Mouse (Mus musculus) layer of hippocampus, adult 2 months (tissue): Measurements from ENCODE around the gene Sec16b. TPM values are rescaled to one million over a fixed set of nuclear protein-coding genes. Genes with fewer than 3 reads are reported as not detected.

Experiments
- DNase-seq, 2 experiments: peaks; one replicate each; pipeline ENCODE4 v3.0.0; 2022; ENCODE audit warnings: low spot score in 2 of 2
- H3K27ac ChIP-seq: fragments of 200-600 bp; 2 replicates; pipeline ENCODE4 v1.8.1; 2022
- H3K4me3 ChIP-seq: fragments of 200-600 bp; 2 replicates; pipeline ENCODE4 v1.8.1; 2022; ENCODE audit warnings: mild to moderate bottlenecking
- CTCF ChIP-seq: fragments of 200-600 bp; conservative IDR thresholded peaks from 2 replicates; pipeline ENCODE4 v1.8.1; 2022; ENCODE audit warnings: antibody characterized with exemption, mild to moderate bottlenecking, moderate library complexity
- total RNA-seq, 2 experiments: library from RNA; stranded (reverse); gene quantifications; 2 replicates each; pipeline ENCODE4 v1.2.3; 2021

The Sec16b gene
- total RNA-seq, 2 experiments from 2014 or later = 0.20 to 0.39 TPM

DNA sequence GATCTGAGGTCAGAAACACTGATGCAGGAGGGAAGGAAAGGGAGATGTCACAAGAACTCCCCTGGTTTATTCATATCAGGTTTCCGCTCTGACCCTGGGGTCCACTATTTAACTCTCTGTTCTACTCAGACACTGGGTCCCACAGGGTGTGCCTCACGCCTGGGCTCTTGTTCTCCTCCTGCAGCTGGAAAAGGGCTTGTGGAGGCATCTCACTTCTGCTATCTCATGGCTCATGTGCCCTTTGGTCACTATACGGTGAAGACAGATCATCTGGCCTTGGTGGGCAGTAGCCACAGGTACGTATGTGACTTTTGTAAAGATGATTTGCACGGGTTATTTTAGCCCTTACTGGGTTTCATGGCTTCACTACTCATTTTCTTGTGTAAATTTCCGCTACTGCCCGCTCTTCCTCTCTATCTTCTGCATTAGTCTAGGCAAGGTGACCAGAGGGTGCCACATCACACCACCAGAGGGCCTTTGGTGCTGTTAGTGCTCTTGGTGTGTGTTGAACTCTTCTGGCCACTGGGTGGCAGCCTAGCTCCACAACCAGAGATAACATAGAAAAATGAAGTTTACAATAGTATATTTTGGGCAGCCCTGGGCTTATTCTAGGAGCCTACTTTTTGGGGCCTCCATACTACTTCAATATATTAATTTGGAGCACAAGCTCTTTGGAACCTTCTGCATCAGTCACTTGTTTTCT is 46.4 kb downstream of the Sec16b start:
- DNase-seq = peak; percentile 65 to 75
- no peak overlapping the region for H3K4me3 ChIP-seq
- H3K27ac ChIP-seq = no peak overlapping the region
- peak; percentile 96 for TF ChIP-seq CTCF

- no peak overlapping the region for H3K4me3 ChIP-seq
- DNase-seq = peak in 1 of 2 experiments; percentile 34
- no peak for TF ChIP-seq CTCF
- H3K27ac ChIP-seq = no peak overlapping the region
Measured at GRCm38 (mm10) chr1:157554163-157554562, 47.6 kb downstream of the Sec16b start.

DNA sequence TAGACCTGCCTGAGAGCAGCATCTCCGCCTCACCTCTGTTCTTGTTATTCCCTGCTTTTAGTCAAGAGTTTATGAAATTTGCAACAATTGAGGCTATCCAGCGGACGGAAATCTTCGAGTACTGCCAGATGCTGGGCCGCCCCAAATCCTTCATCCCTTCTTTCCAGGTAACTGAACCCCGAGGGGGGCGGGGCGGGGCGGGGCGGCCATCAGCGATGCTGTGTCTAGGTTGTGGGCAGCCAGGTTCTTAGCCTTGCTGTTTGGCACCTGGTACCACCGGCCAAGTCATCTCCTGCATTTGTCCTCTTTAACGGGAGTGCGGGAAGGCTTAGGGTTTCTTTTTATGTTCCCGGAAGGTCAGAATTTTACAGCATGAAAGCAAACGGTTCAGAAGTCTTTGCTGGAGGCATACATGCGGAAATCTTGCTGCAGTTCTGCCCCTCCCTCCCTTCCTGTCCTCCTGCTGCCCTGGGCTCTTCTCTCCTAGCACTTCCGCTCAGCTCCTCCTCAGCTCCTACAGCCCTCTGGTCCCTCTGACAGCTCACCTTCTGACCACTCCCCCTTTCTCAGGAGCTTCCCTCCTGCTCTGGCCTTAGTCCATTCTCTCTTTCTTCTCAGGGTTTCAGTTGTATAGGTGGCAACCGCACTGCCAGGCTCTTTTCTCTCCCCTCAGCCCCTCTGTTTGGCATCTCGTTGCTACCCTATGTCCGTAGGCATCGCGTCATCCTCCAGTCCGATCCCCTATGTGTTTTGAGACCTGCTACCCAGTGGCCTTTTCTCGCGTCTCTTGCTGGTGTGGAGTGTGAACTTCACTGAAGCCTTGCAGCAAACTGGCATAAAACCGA is 48.4 kb downstream of the Sec16b start:
- DNase-seq = no peak
- H3K27ac ChIP-seq = no peak overlapping the region
- H3K4me3 ChIP-seq = no peak overlapping the region
- no peak for TF ChIP-seq CTCF

DNA sequence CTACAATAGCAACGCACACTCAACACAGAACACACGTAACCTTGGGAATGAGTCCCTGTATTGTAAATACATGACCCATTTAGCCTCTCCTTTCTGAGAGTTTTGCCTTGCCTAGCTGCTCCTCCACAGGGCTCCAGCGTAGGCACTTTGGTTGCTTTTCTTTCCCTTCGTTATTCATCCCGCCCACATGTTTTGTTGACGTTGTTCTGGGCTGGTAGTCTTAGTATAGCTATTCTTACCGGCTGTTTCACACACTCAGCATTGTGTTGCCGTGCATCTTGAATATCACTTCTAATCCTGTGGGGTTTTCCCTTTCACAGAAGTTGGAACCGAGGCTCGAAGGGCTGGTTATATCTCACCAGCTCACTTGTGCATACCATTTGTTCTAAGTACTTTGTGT is 49.2 kb downstream of the Sec16b start:
- no peak overlapping the region for H3K27ac ChIP-seq
- no peak overlapping the region for H3K4me3 ChIP-seq
- TF ChIP-seq CTCF = no peak
- DNase-seq = no peak

DNA sequence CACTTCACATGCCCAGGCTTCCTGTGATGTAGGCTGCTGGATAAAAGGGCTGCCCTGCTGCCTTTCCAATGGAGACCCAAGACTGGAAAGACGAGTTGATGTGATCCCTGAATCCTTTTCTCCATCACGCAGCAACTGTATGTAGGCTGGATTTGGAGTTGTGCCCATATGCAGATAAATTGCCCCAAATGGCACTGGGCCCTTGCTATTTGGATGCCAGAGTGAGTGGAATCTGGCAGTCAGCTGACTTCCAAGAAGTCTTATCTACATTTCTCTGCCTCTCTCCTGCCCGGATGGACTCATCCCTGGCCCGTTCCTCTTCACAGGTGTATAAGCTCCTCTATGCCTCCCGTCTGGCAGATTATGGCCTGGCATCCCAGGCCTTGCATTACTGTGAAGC is 49.9 kb downstream of the Sec16b start:
- Histone ChIP-seq H3K4me3 (no peak overlapping the region), H3K27ac (no peak overlapping the region)
- no peak for TF ChIP-seq CTCF
- DNase-seq = no peak

- no peak overlapping the region for H3K27ac ChIP-seq
- TF ChIP-seq CTCF = peak; percentile 54
- H3K4me3 ChIP-seq = no peak overlapping the region
- DNase-seq = no peak
Measured at GRCm38 (mm10) chr1:157558145-157558544, 51.6 kb downstream of the Sec16b start.

GRCm38 (mm10) chr1:157559986-157560385 is 53.5 kb downstream of the Sec16b start:
- TF ChIP-seq CTCF = no peak
- H3K27ac ChIP-seq = no peak overlapping the region
- no peak overlapping the region for H3K4me3 ChIP-seq
- DNase-seq = no peak

DNA sequence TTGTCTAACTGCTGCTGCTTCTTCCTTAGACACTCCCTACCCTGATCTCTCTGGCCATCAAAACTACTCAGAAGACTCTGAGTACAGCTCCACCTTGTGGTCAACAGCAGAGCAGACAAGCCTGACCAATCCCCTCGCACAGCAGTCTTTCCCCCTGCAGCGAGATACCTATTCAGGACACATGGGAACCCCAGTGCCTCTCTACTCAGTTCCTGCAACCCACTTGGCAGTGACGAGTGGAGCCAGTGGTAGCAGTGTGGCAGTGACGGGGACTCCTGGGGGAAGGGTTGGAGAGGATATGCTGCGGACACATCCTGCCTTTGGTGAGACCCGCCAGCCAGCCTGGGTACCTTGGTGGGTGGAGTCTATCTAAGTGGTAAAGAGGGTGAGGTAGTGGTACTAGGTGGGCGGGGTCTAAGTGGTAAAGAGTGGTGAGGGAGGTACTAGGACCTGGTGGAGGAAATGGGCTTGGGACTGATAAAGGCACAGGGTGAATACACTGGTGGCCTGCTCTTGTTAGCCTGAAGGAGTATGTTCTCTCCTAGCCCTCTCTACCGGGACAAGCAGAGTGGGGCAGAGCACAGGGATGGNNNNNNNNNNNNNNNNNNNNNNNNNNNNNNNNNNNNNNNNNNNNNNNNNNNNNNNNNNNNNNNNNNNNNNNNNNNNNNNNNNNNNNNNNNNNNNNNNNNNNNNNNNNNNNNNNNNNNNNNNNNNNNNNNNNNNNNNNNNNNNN is 54.3 kb downstream of the Sec16b start:
- no peak overlapping the region for H3K4me3 ChIP-seq
- H3K27ac ChIP-seq = no peak overlapping the region
- DNase-seq = no peak
- TF ChIP-seq CTCF = peak; percentile 84

- DNase-seq = no peak
- Histone ChIP-seq H3K27ac (peak overlapping the region; percentile 48; the same call in 1 of the 2 replicates), H3K4me3 (no peak overlapping the region)
- TF ChIP-seq CTCF = no peak
Measured at GRCm38 (mm10) chr1:157567819-157568218, 61.3 kb downstream of the Sec16b start.

- TF ChIP-seq CTCF = no peak
- H3K4me3 ChIP-seq = no peak overlapping the region
- no peak for DNase-seq
- H3K27ac ChIP-seq = no peak overlapping the region
Measured at GRCm38 (mm10) chr1:157569263-157570090, 62.9 kb downstream of the Sec16b start.

DNA sequence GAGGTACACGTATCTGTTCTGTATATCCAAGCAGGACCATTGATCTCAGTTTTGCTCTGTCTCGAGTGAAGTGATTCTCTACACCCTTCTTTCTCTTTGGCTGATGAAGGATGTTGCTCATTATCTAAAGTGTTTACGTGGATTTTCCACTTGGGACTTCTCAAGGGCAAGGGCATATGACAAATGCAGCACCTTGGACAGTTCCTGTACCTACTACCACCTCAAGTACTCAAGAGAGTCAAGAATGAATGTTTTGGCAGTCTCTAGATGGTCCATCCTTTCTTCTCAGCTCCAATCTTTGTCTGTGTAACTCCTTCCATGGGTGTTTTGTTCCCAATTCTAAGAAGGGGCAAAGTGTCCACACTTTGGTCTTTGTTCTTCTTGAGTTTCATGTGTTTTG is 68.8 kb downstream of the Sec16b start:
- DNase-seq = no peak
- H3K27ac ChIP-seq = no peak overlapping the region
- no peak overlapping the region for H3K4me3 ChIP-seq
- TF ChIP-seq CTCF = no peak

DNA sequence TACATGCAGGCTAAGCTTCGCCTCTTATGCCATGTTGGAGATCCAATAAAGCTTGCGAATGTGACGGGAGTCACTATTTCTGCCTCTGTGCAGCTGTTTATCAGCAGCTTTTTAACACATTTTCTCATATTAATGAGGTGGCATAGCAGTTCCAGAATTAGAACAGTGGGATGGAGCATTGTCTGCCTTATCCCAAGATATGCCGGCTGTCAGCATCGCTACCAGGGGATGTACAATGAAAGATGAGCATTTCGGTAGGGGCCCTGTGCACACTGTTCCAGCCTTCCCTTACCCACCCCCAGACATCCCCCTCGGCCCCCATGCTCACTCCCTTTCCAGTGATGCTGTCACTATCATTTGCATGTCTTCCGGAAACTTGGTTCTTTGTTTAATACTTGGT is 71.8 kb downstream of the Sec16b start:
- Histone ChIP-seq H3K4me3 (no peak overlapping the region), H3K27ac (peak overlapping the region; percentile 28; the same call in 1 of the 2 replicates)
- TF ChIP-seq CTCF = no peak
- DNase-seq = peak in 1 of 2 experiments; percentile 15

- no peak overlapping the region for H3K27ac ChIP-seq
- no peak for TF ChIP-seq CTCF
- no peak for DNase-seq
Measured at GRCm38 (mm10) chr1:157586556-157586955, 80.0 kb downstream of the Sec16b start.

More at GRCm38 (mm10) chr1:157586556-157586955, 80.0 kb downstream of the Sec16b start:
- no peak overlapping the region for H3K4me3 ChIP-seq
